Comparison of ENCODE assay signal across 8 mouse cellular contexts in genomic region chr4:126532827-126533728, GRCm38 (mm10). TPM values are rescaled to one million over a fixed set of nuclear protein-coding genes. Genes with fewer than 3 reads are reported as not detected.
DNase-seq lines count a peak whose midpoint lies in the region; ATAC-seq and TF ChIP-seq lines count a peak whose summit lies in the region.

Ago4 (minus strand) TSS chr4:126533472.

- H3K4me3 ChIP-seq in ES-Bruce4 (ENCODE audit: low read depth, low read length): peak within 1 kb of the TSS; percentile 75
- H3K4me3 ChIP-seq in forebrain, embryonic 10.5 days: peak within 1 kb of the TSS; percentile 94
- peak within 1 kb of the TSS; percentile 83 to 96 for H3K4me3 ChIP-seq in heart, embryonic 14.5 days (ENCODE audit: control insufficient read depth in 1 of 2, insufficient read depth in 1 of 2, low read depth in 1 of 2, low read length in 2 of 2)
- peak within 1 kb of the TSS; percentile 68 for H3K4me3 ChIP-seq in kidney, postnatal 0 days (replicated peaks; ENCODE audit: low read depth, low read length)
- H3K4me3 ChIP-seq in liver, embryonic 15.5 days (replicated peaks): peak within 1 kb of the TSS; percentile 66
- H3K4me3 ChIP-seq in neural tube, embryonic 11.5 days (ENCODE audit: low read depth, low read length): peak within 1 kb of the TSS; percentile 90

- H3K27ac ChIP-seq in ES-Bruce4 (ENCODE audit: insufficient read depth, low read length): no peak within 1 kb of the TSS
- peak within 1 kb of the TSS; percentile 87 for H3K27ac ChIP-seq in forebrain, embryonic 10.5 days
- peak within 1 kb of the TSS in 1 of 2 experiments; percentile 24; a peak in 1 of 4 replicates for H3K27ac ChIP-seq in heart, embryonic 14.5 days (replicated peaks in 1 of 2; ENCODE audit: control insufficient read depth in 1 of 2, insufficient read depth in 1 of 2, low read depth in 2 of 2, low read length in 2 of 2)
- H3K27ac ChIP-seq in kidney, postnatal 0 days: no peak within 1 kb of the TSS
- no peak within 1 kb of the TSS for H3K27ac ChIP-seq in liver, embryonic 15.5 days (replicated peaks)
- peak within 1 kb of the TSS; percentile 73 for H3K27ac ChIP-seq in neural tube, embryonic 11.5 days (ENCODE audit: low read depth, low read length)

- peak within 1 kb of the TSS; percentile 92 for H3K9ac ChIP-seq in ES-Bruce4 (ENCODE audit: low read depth, poor library complexity, severe bottlenecking)
- peak within 1 kb of the TSS; percentile 87 for H3K9ac ChIP-seq in heart, embryonic 14.5 days (ENCODE audit: low read length)
- peak within 1 kb of the TSS; percentile 74 for H3K9ac ChIP-seq in kidney, postnatal 0 days (ENCODE audit: low read depth, low read length)
- peak within 1 kb of the TSS; percentile 47 for H3K9ac ChIP-seq in liver, embryonic 15.5 days
- peak within 1 kb of the TSS; percentile 91 for H3K9ac ChIP-seq in neural tube, embryonic 11.5 days (ENCODE audit: low read length)

- TF ChIP-seq EP300 in ES-Bruce4 (IDR thresholded peaks at IDR 0.05; ENCODE audit: insufficient read depth, low read depth, low read length): no peak

- H3K4me1 ChIP-seq in ES-Bruce4 (ENCODE audit: control insufficient read depth, insufficient read depth, low read length): no peaks in the 10 kb centered on the region
- H3K4me1 ChIP-seq in forebrain, embryonic 10.5 days: peaks cover 16% of the 10 kb centered on the region
- H3K4me1 ChIP-seq in heart, embryonic 14.5 days (ENCODE audit: control insufficient read depth in 2 of 2, insufficient read depth in 2 of 2, low read length in 2 of 2): peaks cover 3 to 4% of the 10 kb centered on the region in 2 experiments; a peak in 2 of 4 replicates
- no peaks in the 10 kb centered on the region; the same call in 1 of the 2 replicates for H3K4me1 ChIP-seq in kidney, postnatal 0 days (replicated peaks; ENCODE audit: insufficient read depth, low read length)
- H3K4me1 ChIP-seq in liver, embryonic 15.5 days (replicated peaks): peaks cover 17% of the 10 kb centered on the region; the same call in 1 of the 2 replicates
- H3K4me1 ChIP-seq in neural tube, embryonic 11.5 days (ENCODE audit: control insufficient read depth, insufficient read depth, low read length): no peaks in the 10 kb centered on the region; the same call in 1 of the 2 replicates

- no peak for TF ChIP-seq POLR2A in ES-Bruce4 (IDR thresholded peaks at IDR 0.05; ENCODE audit: insufficient read depth, low read length)
- TF ChIP-seq POLR2A in brain, embryonic 14.5 days (IDR thresholded peaks at IDR 0.05; ENCODE audit: borderline replicate concordance, extremely low read depth, insufficient read depth, insufficient read length, poor library complexity, severe bottlenecking): peak; percentile 56; the same call in 1 of the 2 replicates

- TF ChIP-seq CTCF in ES-Bruce4 (IDR thresholded peaks at IDR 0.05; ENCODE audit: low read depth, low read length): no peak
- TF ChIP-seq CTCF in brain, embryonic 14.5 days (IDR thresholded peaks at IDR 0.05; ENCODE audit: borderline replicate concordance, extremely low read depth, insufficient read depth, insufficient read length): no peak
- no peak for TF ChIP-seq CTCF in kidney, postnatal 0 days (IDR thresholded peaks at IDR 0.05; ENCODE audit: low read depth)

- H3K4me2 ChIP-seq in heart, embryonic 14.5 days (ENCODE audit: low read length): peak within 1 kb of the TSS; percentile 91
- peak within 1 kb of the TSS; percentile 92 for H3K4me2 ChIP-seq in kidney, postnatal 0 days (ENCODE audit: low read length)
- peak within 1 kb of the TSS; percentile 81 for H3K4me2 ChIP-seq in liver, embryonic 15.5 days
- H3K4me2 ChIP-seq in neural tube, embryonic 11.5 days (ENCODE audit: low read depth): peak within 1 kb of the TSS; percentile 93

- no peaks in the 10 kb centered on the region for H3K36me3 ChIP-seq in ES-Bruce4 (ENCODE audit: control insufficient read depth, insufficient read depth, low read length, poor library complexity, severe bottlenecking)
- H3K36me3 ChIP-seq in forebrain, embryonic 10.5 days (replicated peaks): no peaks in the 10 kb centered on the region
- H3K36me3 ChIP-seq in heart, embryonic 14.5 days (ENCODE audit: control insufficient read depth, insufficient read depth, low read length): no peaks in the 10 kb centered on the region
- no peaks in the 10 kb centered on the region for H3K36me3 ChIP-seq in kidney, postnatal 0 days (ENCODE audit: insufficient read depth, low read length)
- H3K36me3 ChIP-seq in liver, embryonic 15.5 days (replicated peaks): no peaks in the 10 kb centered on the region
- H3K36me3 ChIP-seq in neural tube, embryonic 11.5 days (ENCODE audit: control insufficient read depth, insufficient read depth, low read length): no peaks in the 10 kb centered on the region

- peak; percentile 79 for ATAC-seq in heart, embryonic 14.5 days (ENCODE audit: insufficient number of reproducible peaks, insufficient read depth, low FRiP score, low read depth)
- ATAC-seq in kidney, postnatal 0 days (replicated peaks; ENCODE audit: low FRiP score, low read depth): peak; percentile 85
- peak; percentile 63 for ATAC-seq in liver, embryonic 15.5 days (ENCODE audit: insufficient read depth)
- peak; percentile 89 for ATAC-seq in neural tube, embryonic 11.5 days (ENCODE audit: insufficient read depth, low FRiP score, low TSS enrichment)

- DNase-seq in brain, embryonic 14.5 days (ENCODE audit: low read depth): peak; percentile 91
- peak; percentile 63 for DNase-seq in forebrain, embryonic 10.5 days (ENCODE audit: extremely low spot score, low spot score)
- peak; percentile 79 for DNase-seq in kidney, postnatal 0 days (ENCODE audit: low spot score)
- DNase-seq in neural tube, embryonic 11.5 days (ENCODE audit: low spot score): peak; percentile 88
- DNase-seq in testis, postnatal 10 days (ENCODE audit: low spot score): peak; percentile 73

- WGBS in forebrain, embryonic 10.5 days: under 1% methylated on average over 100 of the region's 120 CpGs
- WGBS in heart, embryonic 14.5 days: under 1% methylated on average over 48 of the region's 120 CpGs
- WGBS in kidney, postnatal 0 days: under 1% methylated on average over 88 of the region's 120 CpGs
- under 1% methylated on average over 106 of the region's 120 CpGs for WGBS in liver, embryonic 15.5 days (ENCODE audit: insufficient replicate concordance)
- under 1% methylated on average over 79 of the region's 120 CpGs for WGBS in neural tube, embryonic 11.5 days

- no peaks in the 10 kb centered on the region for H3K27me3 ChIP-seq in ES-Bruce4 (ENCODE audit: control insufficient read depth, insufficient read depth, low read length, poor library complexity, severe bottlenecking)
- H3K27me3 ChIP-seq in forebrain, embryonic 10.5 days (ENCODE audit: poor library complexity, severe bottlenecking): peaks cover 42% of the 10 kb centered on the region
- no peaks in the 10 kb centered on the region for H3K27me3 ChIP-seq in heart, embryonic 14.5 days (ENCODE audit: control insufficient read depth, insufficient read depth, low read length)
- no peaks in the 10 kb centered on the region for H3K27me3 ChIP-seq in kidney, postnatal 0 days (ENCODE audit: insufficient read depth, low read length)
- H3K27me3 ChIP-seq in liver, embryonic 15.5 days: peaks cover 37% of the 10 kb centered on the region
- H3K27me3 ChIP-seq in neural tube, embryonic 11.5 days (ENCODE audit: control insufficient read depth, insufficient read depth, low read length): no peaks in the 10 kb centered on the region

- no peaks in the 10 kb centered on the region for H3K9me3 ChIP-seq in ES-Bruce4 (replicated peaks; ENCODE audit: control insufficient read depth, insufficient read depth, low read length, poor library complexity, severe bottlenecking)
- no peaks in the 10 kb centered on the region for H3K9me3 ChIP-seq in forebrain, embryonic 10.5 days
- H3K9me3 ChIP-seq in heart, embryonic 14.5 days (ENCODE audit: control insufficient read depth, low read length): no peaks in the 10 kb centered on the region
- no peaks in the 10 kb centered on the region for H3K9me3 ChIP-seq in kidney, postnatal 0 days (replicated peaks; ENCODE audit: low read length)
- H3K9me3 ChIP-seq in liver, embryonic 15.5 days (replicated peaks): no peaks in the 10 kb centered on the region
- no peaks in the 10 kb centered on the region for H3K9me3 ChIP-seq in neural tube, embryonic 11.5 days (ENCODE audit: control insufficient read depth, low read length)

RNA-seq across cellular contexts. Expression of gene Ago4, which starts in this region (rescaled TPM):
- 1.1 and 3.1 TPM in 2 replicates for polyA plus RNA-seq in ES-Bruce4 (2011; ENCODE audit: insufficient read depth, insufficient read length, low read depth, missing spikeins)
- 8.5 and 13.8 TPM in 2 replicates for polyA plus RNA-seq in brain, embryonic 14.5 days (2012; rRNA removed)
- 0.97 and 0.99 TPM in 2 replicates for polyA plus RNA-seq in forebrain, embryonic 10.5 days (2016; fragmentation: Nextera tagmentation; extraction: Ambion mirVana)
- polyA plus RNA-seq in heart, embryonic 14.5 days (2014; fragmentation: Nextera tagmentation; extraction: Ambion mirVana): 1.6 TPM in 2 replicates
- 1.4 and 1.8 TPM in 2 replicates for polyA plus RNA-seq in kidney, postnatal 0 days (2015; fragmentation: Nextera tagmentation; extraction: Ambion mirVana)
- 0.17 and 0.31 TPM in 2 replicates for polyA plus RNA-seq in liver, embryonic 15.5 days (2015; fragmentation: Nextera tagmentation; extraction: Ambion mirVana)
- polyA plus RNA-seq in neural tube, embryonic 11.5 days (2014; fragmentation: Nextera tagmentation; extraction: Ambion mirVana): 3.4 TPM in 2 replicates

Comparison
In these comparisons a context has a peak if more than half of its experiments do, and no peak if none do; other contexts are left out.
1. Peak in DNase-seq, H3K4me3 ChIP-seq and H3K27ac ChIP-seq in forebrain, embryonic 10.5 days; RNA of the gene not detected or under 1 TPM.
2. Peak in ATAC-seq, H3K4me3 ChIP-seq, H3K9ac ChIP-seq and H3K4me2 ChIP-seq in liver, embryonic 15.5 days; RNA of the gene not detected or under 1 TPM.